Mouse (Mus musculus) liver, postnatal 0 days (tissue): Measurements from ENCODE around the gene Sap30bp. TPM values are rescaled to one million over a fixed set of nuclear protein-coding genes. Genes with fewer than 3 reads are reported as not detected.

Source experiments
- ATAC-seq: fragments of 200-750 bp; cut with Nextera tagmentation; 2 replicates; pipeline ENCODE4 v1.8.0; 2017; ENCODE audit warnings: mild to moderate bottlenecking, moderate library complexity
- DNase-seq: peaks from one replicate; pipeline ENCODE4 v3.0.0-alpha.2; 2016
- H3K27ac ChIP-seq: fragments of 300-500 bp; sonication (generic); 2 replicates; pipeline ENCODE4 v1.5.1; 2014; ENCODE audit warnings: antibody characterized with exemption, moderate library complexity, mild to moderate bottlenecking, low read depth
- H3K27me3 ChIP-seq: fragments of 300-500 bp; sonication (generic); 2 replicates; pipeline ENCODE4 v1.6.1; 2014; ENCODE audit warnings: low read length, control low read depth, mixed read lengths; ENCODE audit not compliant: insufficient read depth
- H3K36me3 ChIP-seq: fragments of 300-500 bp; sonication (generic); replicated peaks from 2 replicates; pipeline ENCODE4 v1.6.1; 2014; ENCODE audit warnings: mild to moderate bottlenecking, control low read depth, low read length, moderate library complexity, mixed read lengths; ENCODE audit not compliant: insufficient read depth
- H3K4me1 ChIP-seq: fragments of 300-500 bp; sonication (generic); 2 replicates; pipeline ENCODE4 v1.6.1; 2014; ENCODE audit warnings: antibody characterized with exemption, mild to moderate bottlenecking, control low read depth; ENCODE audit not compliant: insufficient read depth
- H3K4me2 ChIP-seq: fragments of 300-500 bp; sonication (generic); 2 replicates; pipeline ENCODE4 v1.6.1; 2014; ENCODE audit warnings: low read depth, mild to moderate bottlenecking, low read length, moderate library complexity, mixed read lengths
- H3K4me3 ChIP-seq: fragments of 300-500 bp; sonication (generic); 2 replicates; pipeline ENCODE4 v1.5.1; 2014; ENCODE audit warnings: low read depth, low read length
- H3K9ac ChIP-seq: fragments of 300-500 bp; sonication (generic); replicated peaks from 2 replicates; pipeline ENCODE4 v1.6.1; 2014; ENCODE audit warnings: mild to moderate bottlenecking, moderate library complexity
- H3K9me3 ChIP-seq: fragments of 300-500 bp; sonication (generic); 2 replicates; pipeline ENCODE4 v1.6.1; 2016; ENCODE audit warnings: mild to moderate bottlenecking, control low read depth, low read length, mixed read lengths
- CTCF ChIP-seq: sonication (generic); IDR thresholded peaks from 2 replicates; pipeline ENCODE4 v1.5.1; 2016; ENCODE audit warnings: antibody characterized with exemption, low read depth
- EP300 ChIP-seq: IDR thresholded peaks from 2 replicates; pipeline ENCODE4 v1.6.1; 2016; ENCODE audit warnings: antibody characterized with exemption, low read depth, mild to moderate bottlenecking
- WGBS: fragments of 180-500 bp; shearing (Covaris S2); extraction: QIAGEN DNeasy Blood & Tissue Kit; methylation state at CpG from one replicate; pipeline ENCODE4 v1.1.7; 2014; ENCODE audit not compliant: insufficient replicate concordance; 5-methylcytosine and 5-hydroxymethylcytosine counted together
- polyA plus RNA-seq: library from polyadenylated mRNA; unstranded; fragments of >200 nt; fragmentation: Nextera tagmentation; extraction: Ambion mirVana; gene quantifications from 2 replicates; pipeline ENCODE4 v1.2.1, GENCODE M21; 2015

The Sap30bp gene
- polyA plus RNA-seq, 1 experiment from 2014 or later: 15.4 TPM

DNA sequence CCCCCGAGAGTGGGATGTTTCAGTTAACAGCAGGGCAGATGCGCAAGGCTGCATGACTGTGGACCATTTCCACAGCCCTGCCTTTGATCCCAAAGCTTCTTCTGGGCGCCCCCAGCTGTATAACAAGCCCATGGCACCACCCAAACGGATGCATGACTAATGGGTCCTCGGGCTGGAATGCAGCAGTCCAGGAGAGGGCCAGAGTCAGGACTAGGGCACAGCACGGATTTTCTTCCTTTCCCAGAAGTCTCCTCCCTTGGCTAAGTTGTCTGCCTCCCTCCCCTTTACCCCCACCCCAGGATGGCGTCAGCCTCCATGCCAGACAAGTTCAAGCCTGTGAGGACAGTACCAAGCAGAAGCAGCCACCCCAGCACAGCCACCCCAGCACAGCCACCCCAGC, 24.9 kb downstream of the Sap30bp start:
- H3K4me1 ChIP-seq: no peaks in the 10 kb centered on the region
- WGBS: 81% methylated on average over 7 of the region's 7 CpGs
- DNase-seq (no peak), ATAC-seq (no peak)
- no peaks in the 10 kb centered on the region for H3K9me3 ChIP-seq
- H3K4me2 ChIP-seq: no peak overlapping the region
- H3K27me3 ChIP-seq: no peaks in the 10 kb centered on the region
- no peak overlapping the region for H3K9ac ChIP-seq
- no peak overlapping the region for H3K4me3 ChIP-seq
- peaks cover 58% of the 10 kb centered on the region for H3K36me3 ChIP-seq
- no peak overlapping the region for H3K27ac ChIP-seq
- TF ChIP-seq CTCF (no peak), EP300 (no peak)

DNA sequence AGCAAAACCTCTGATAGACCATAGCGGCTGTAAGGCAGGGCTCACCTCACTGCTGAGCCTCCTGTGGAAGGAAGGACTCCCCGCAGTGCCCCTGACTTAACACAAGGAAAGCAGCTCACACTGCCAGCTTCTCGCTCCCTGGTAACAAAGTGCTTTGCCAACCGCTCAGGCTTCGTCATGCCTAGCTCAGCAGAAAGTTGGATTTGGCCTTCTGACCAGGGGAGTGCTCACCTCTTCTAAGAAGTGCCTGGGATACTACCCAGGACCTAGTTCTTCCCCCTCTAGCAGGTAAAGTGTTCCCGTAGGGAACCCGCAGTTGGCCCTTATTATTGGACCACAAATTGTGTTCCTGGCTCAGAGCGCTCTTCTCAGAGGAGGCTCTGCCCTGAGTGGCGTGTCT, 25.9 kb downstream of the Sap30bp start:
- H3K4me3 ChIP-seq: no peak overlapping the region
- H3K36me3 ChIP-seq: peaks cover 63% of the 10 kb centered on the region
- no peak for DNase-seq
- ATAC-seq: no peak
- H3K9me3 ChIP-seq: no peaks in the 10 kb centered on the region
- no peaks in the 10 kb centered on the region for H3K27me3 ChIP-seq
- 93% methylated on average over 9 of the region's 9 CpGs for WGBS
- H3K9ac ChIP-seq: no peak overlapping the region
- H3K4me1 ChIP-seq: no peaks in the 10 kb centered on the region
- H3K4me2 ChIP-seq: no peak overlapping the region
- TF ChIP-seq CTCF: no peak
- TF ChIP-seq EP300: no peak
- H3K27ac ChIP-seq: no peak overlapping the region

- 91% methylated on average over 9 of the region's 9 CpGs for WGBS
- ATAC-seq: no peak
These were observed 29.8 kb downstream of the Sap30bp start for GRCm38 (mm10) chr11:115962651-115963412.

GRCm38 (mm10) chr11:115964977-115965604, 32.0 kb downstream of the Sap30bp start:
- ATAC-seq (peak; percentile 55), DNase-seq (peak; percentile 19)
- Histone ChIP-seq H3K36me3 (peaks cover 49% of the 10 kb centered on the region), H3K4me2 (no peak overlapping the region), H3K9ac (no peak overlapping the region), H3K27ac (no peak overlapping the region), H3K4me3 (no peak overlapping the region), H3K4me1 (peaks cover 3% of the 10 kb centered on the region; the same call in 1 of the 2 replicates), H3K27me3 (no peaks in the 10 kb centered on the region), H3K9me3 (no peaks in the 10 kb centered on the region)
- 39% methylated on average over 10 of the region's 10 CpGs for WGBS
- TF ChIP-seq CTCF (no peak), EP300 (no peak)

More at GRCm38 (mm10) chr11:115962651-115963412, 29.8 kb downstream of the Sap30bp start:
- no peak overlapping the region for H3K4me3 ChIP-seq
- TF ChIP-seq EP300: no peak
- TF ChIP-seq CTCF: no peak
- H3K9ac ChIP-seq: no peak overlapping the region
- no peaks in the 10 kb centered on the region for H3K4me1 ChIP-seq
- no peaks in the 10 kb centered on the region for H3K9me3 ChIP-seq
- H3K36me3 ChIP-seq: peaks cover 59% of the 10 kb centered on the region
- no peak for DNase-seq
- no peak overlapping the region for H3K4me2 ChIP-seq
- no peak overlapping the region for H3K27ac ChIP-seq
- H3K27me3 ChIP-seq: no peaks in the 10 kb centered on the region

GRCm38 (mm10) chr11:115968731-115969405, 35.8 kb downstream of the Sap30bp start:
- Histone ChIP-seq H3K36me3 (peaks cover 13% of the 10 kb centered on the region), H3K27ac (no peak overlapping the region), H3K27me3 (peaks cover 3% of the 10 kb centered on the region; the same call in 1 of the 2 replicates), H3K4me3 (no peak overlapping the region), H3K9me3 (no peaks in the 10 kb centered on the region), H3K4me1 (peaks cover 5% of the 10 kb centered on the region; the same call in 1 of the 2 replicates), H3K9ac (no peak overlapping the region), H3K4me2 (no peak overlapping the region)
- peak; percentile 16 for DNase-seq
- WGBS: 51% methylated on average over 5 of the region's 5 CpGs
- TF ChIP-seq EP300 (no peak), CTCF (no peak)
- ATAC-seq: no peak

GRCm38 (mm10) chr11:115970006-115970673, 37.1 kb downstream of the Sap30bp start:
- 55% methylated on average over 15 of the region's 15 CpGs for WGBS
- Histone ChIP-seq H3K36me3 (peaks cover 1% of the 10 kb centered on the region; the same call in 1 of the 2 replicates), H3K9ac (no peak overlapping the region), H3K27ac (no peak overlapping the region), H3K4me1 (peaks cover 14% of the 10 kb centered on the region), H3K4me2 (no peak overlapping the region), H3K9me3 (no peaks in the 10 kb centered on the region), H3K27me3 (peaks cover 16% of the 10 kb centered on the region), H3K4me3 (no peak overlapping the region)
- no peak for TF ChIP-seq EP300
- no peak for TF ChIP-seq CTCF
- ATAC-seq: no peak
- no peak for DNase-seq
